Mouse (Mus musculus) MN1 (cell line): ENCODE results near the gene Aqp7.
A peak's percentile ranks its signal among the peaks of the same experiment; 100 is the strongest.
"Not testable (repeated sequence)": the region's sequence is repeated elsewhere in the genome, so short reads cannot be mapped to it uniquely, and the experiment has no call there.

Experiments used
- DNase-seq: peaks from one replicate; pipeline ENCODE4 v3.0.0-alpha.2; 2016; ENCODE audit warnings: low spot score

The Aqp7 gene

GRCm38 (mm10) chr4:41047524-41048271 lies at the start of gene Aqp7:
Aqp7 (minus strand) TSS chr4:41048139.
- DNase-seq, result no peak

- DNase-seq, result no peak
These were observed 49.4 kb upstream of the Aqp7 start for GRCm38 (mm10) chr4:41097381-41097780.

GRCm38 (mm10) chr4:41096794-41097193 lies 48.9 kb upstream of the Aqp7 start:
- no peak for DNase-seq

GRCm38 (mm10) chr4:41096169-41096568 lies 48.2 kb upstream of the Aqp7 start:
- DNase-seq, result peak; percentile 53

GRCm38 (mm10) chr4:41094361-41094760 lies 46.4 kb upstream of the Aqp7 start:
- DNase-seq, result peak; percentile 82

GRCm38 (mm10) chr4:41092958-41093357 lies 45.0 kb upstream of the Aqp7 start:
- DNase-seq, result no peak

GRCm38 (mm10) chr4:41091391-41091790 lies 43.5 kb upstream of the Aqp7 start:
- DNase-seq, result no peak

GRCm38 (mm10) chr4:41089705-41090104 lies 41.8 kb upstream of the Aqp7 start:
- no peak for DNase-seq

- DNase-seq, result no peak
These were observed 41.2 kb upstream of the Aqp7 start for GRCm38 (mm10) chr4:41089189-41089588.

GRCm38 (mm10) chr4:41087459-41088298 lies 39.7 kb upstream of the Aqp7 start:
- DNase-seq, result no peak

- no peak for DNase-seq
These were observed 39.0 kb upstream of the Aqp7 start for GRCm38 (mm10) chr4:41086947-41087346.

- DNase-seq, result no peak
These were observed 36.9 kb upstream of the Aqp7 start for GRCm38 (mm10) chr4:41084819-41085218.

GRCm38 (mm10) chr4:41082803-41083202 lies 34.9 kb upstream of the Aqp7 start:
- not testable (repeated sequence) for DNase-seq

GRCm38 (mm10) chr4:41081733-41082132 lies 33.8 kb upstream of the Aqp7 start:
- DNase-seq, result no peak

- peak; percentile 75 for DNase-seq
These were observed 30.8 kb upstream of the Aqp7 start for GRCm38 (mm10) chr4:41078726-41079125.

- DNase-seq, result no peak
These were observed 26.5 kb upstream of the Aqp7 start for GRCm38 (mm10) chr4:41074461-41074860.

- DNase-seq, result no peak
These were observed 25.3 kb upstream of the Aqp7 start for GRCm38 (mm10) chr4:41073008-41073817.

- peak; percentile 77 for DNase-seq
These were observed 23.8 kb upstream of the Aqp7 start for GRCm38 (mm10) chr4:41071500-41072429.

- DNase-seq, result no peak
These were observed 17.3 kb upstream of the Aqp7 start for GRCm38 (mm10) chr4:41065196-41065595.

- DNase-seq, result no peak
These were observed 16.1 kb upstream of the Aqp7 start for GRCm38 (mm10) chr4:41063894-41064673.
